Mouse (Mus musculus) frontal cortex, adult 2 months (tissue): ENCODE results near the gene Cldn24. TPM values are rescaled to one million over a fixed set of nuclear protein-coding genes. Genes with fewer than 3 reads are reported as not detected.
"Not testable (repeated sequence)": the region's sequence is repeated elsewhere in the genome, so short reads cannot be mapped to it uniquely, and the experiment has no call there.

Experiments
- DNase-seq, 2 experiments: peaks; one replicate each; pipeline ENCODE4 v3.0.0; 2022; ENCODE audit warnings: low spot score in 1 of 2; ENCODE audit errors: extremely low spot score in 1 of 2
- polyA plus RNA-seq: library from polyadenylated mRNA; depleted of rRNA; stranded (reverse); fragments of >200 nt; gene quantifications from 2 replicates; pipeline ENCODE4 v1.2.3, GENCODE M21; 2012; rRNA removed

Gene Cldn24
- polyA plus RNA-seq: not detected in 2 replicates

- no peak for DNase-seq
These were observed at the start of gene Cldn24 for GRCm38 (mm10) chr8:47821843-47822242. Gene Cldn24 (plus strand): TSS chr8:47822143.

DNA sequence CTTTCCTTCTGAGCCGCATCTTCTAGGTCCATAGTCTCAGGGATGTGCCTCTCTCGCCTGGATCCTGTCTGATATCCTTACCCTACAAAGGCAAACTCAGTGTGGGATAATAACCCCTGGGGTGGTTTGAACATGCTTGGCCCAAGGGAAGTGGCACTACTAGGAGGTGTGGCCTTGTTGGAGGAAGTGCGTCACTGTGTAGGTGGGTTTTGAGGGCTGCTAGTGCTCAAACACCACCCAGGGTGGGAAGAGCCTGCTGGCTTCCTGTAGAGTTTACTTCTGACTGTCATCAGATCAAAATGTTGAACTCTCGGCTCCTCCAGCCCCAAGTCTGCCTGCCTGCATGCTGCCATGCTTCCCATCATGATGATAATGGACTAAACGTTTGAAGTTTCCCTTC, 49.0 kb upstream of the Cldn24 start:
- DNase-seq: no peak

GRCm38 (mm10) chr8:47777415-47777814, 44.5 kb upstream of the Cldn24 start:
- DNase-seq: no peak

DNA sequence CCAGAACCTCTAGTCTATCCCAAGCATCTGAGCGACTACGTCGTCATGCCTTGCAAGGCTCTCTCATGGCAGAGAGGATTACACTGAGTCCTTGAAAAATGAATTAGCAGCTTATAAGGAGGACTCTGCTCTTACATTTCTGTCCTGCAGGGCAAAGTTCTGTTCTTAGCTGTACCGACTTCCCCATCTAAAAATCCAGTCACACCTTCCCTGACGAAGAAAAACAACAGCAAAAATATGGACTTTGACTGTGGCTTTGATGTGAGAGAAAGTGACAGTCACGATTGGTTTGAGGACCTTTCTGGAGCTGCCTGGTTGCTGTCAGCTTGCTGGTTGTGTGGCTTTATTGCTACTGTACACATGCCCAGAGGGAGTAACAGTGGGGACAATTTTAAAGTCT, 42.4 kb upstream of the Cldn24 start:
- DNase-seq: no peak

- DNase-seq: no peak
These were observed 40.1 kb upstream of the Cldn24 start for GRCm38 (mm10) chr8:47781881-47782280.

DNA sequence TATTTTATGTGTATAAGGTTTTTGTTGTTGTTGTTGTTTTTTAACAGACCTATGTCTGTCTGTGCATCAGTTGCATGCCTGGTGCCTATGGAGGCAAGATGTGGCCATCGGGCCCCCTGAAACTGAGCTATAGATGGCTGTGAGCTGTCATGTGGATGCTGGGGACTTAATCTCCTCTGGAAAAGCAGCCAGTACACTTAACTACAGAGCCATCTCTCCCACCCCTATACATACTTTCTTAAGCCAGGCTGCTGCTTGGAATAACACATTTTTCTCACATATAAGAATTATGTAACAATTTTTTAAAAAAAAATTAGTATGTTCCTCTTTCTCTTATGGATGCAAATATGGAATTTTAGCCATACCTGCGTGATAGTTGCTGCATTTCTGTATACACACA, 38.4 kb upstream of the Cldn24 start:
- DNase-seq: peak in 1 of 2 experiments; percentile 18

DNA sequence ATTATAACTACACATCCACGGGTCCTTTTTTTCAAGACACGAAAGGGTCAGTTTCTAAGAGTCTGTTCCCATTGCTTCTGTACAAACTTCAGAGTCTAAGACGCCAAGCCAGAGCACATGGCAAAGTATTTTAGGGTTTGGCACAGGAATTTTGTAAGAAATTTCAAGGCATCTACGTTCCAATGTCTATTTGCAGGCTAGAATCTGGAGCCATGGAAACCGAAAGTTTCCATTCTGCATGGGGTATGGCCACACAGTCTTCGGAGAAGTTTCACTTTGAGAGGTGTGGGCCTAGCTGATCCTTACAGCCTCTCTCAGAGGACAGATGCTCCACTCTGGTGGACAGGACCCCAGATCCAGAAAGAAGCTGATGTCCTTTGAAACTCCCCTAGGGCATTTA, 38.0 kb upstream of the Cldn24 start:
- DNase-seq: peak; percentile 47 to 77

DNA sequence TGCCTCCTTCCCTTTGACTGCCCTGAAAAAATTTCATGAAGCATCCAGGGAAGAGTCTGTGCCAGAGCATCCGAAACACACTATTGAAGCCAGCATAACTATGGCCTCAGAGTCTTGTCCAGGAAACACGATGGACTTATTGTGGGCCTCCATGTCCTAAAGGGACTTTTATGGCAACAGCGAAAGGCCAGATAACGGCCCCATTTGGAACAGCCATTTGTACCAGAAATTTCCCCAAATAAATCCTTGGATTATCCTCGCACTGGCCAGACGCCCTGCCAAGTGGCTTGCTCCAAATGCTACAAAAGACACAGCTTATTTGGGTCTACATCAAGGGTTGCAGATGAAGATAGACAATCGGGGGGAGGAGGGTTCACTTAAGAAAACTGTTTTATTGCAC, 37.5 kb upstream of the Cldn24 start:
- DNase-seq: no peak

DNA sequence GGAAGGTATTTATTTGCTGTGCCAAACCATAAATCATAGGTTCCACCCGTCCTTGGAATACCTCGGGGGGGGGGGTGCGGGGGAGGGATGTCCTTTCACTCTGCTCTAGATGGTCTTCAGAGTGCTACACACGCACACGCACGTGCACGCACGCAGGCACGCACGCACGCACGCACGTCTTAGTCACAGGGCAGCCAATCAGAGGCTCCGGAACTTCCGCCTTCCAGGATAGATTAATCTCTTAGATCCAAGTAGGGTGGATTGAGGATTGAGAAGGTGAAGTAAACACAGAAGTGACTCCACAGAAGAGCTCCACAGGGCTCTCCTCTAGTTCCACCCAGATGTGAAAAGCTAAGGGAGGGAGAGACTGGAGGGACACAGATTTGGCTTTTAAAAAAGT, 35.6 kb upstream of the Cldn24 start:
- no peak for DNase-seq

DNA sequence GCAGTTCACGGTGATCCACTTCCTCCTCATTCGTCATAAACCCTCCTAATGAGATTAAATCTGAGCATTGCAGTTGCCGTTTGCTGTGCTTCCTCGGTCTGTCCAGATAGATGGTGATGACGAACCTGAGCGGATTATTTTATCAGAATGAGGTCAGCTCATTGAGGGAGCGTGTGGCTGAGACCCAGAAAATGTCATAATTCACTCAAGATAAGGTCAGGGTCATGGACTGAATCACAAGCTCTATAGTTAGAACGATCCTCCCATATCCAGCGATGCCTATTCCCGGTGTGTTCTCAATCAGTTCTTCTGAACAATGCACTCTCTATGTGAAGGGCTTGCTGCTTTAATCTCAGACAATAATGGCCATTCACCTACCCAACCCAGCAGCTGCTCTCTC, 34.2 kb upstream of the Cldn24 start:
- no peak for DNase-seq

GRCm38 (mm10) chr8:47791986-47792385, 30.0 kb upstream of the Cldn24 start:
- no peak for DNase-seq

GRCm38 (mm10) chr8:47799438-47799837, 22.5 kb upstream of the Cldn24 start:
- DNase-seq: no peak

DNA sequence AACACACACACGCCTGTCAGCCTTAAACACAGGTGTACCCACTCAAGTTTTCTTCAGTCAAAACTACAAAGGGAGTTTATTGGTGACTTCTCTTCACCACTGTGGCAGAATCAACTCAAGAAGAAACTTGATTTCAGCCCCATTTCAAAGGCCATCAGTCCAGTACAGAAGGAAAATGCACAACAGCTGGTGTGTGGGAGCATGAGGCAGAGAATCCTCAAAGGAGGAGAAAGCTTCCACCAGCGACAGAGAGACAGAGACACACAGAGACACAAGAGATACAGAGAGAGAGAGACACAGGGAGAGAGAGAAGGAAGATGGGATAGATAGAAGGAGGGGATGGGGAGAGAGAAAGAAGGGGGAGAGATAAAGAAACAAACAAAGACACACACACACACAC, 19.6 kb upstream of the Cldn24 start:
- peak in 1 of 2 experiments; percentile 42 for DNase-seq

- no peak for DNase-seq
These were observed 17.7 kb upstream of the Cldn24 start for GRCm38 (mm10) chr8:47804262-47804661.

- DNase-seq: no peak
These were observed 11.8 kb upstream of the Cldn24 start for GRCm38 (mm10) chr8:47809970-47810665.

DNA sequence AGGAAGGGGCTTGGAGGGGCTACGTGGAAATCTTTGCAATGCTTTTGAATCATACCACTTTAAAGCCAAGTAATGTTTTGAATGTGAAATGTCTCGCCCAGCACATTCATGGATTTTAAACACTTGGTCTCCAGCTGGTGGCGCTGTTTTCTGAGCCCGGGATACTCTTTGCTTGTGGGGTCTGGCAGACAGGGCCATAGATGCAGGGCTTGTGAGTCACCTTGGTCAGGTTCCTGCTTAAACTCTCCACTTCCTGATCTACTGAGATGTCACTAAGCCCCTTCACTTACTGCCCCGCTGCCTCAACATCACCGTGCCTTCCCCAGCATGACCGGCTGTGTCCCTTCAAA, 11.3 kb upstream of the Cldn24 start:
- DNase-seq: no peak

DNA sequence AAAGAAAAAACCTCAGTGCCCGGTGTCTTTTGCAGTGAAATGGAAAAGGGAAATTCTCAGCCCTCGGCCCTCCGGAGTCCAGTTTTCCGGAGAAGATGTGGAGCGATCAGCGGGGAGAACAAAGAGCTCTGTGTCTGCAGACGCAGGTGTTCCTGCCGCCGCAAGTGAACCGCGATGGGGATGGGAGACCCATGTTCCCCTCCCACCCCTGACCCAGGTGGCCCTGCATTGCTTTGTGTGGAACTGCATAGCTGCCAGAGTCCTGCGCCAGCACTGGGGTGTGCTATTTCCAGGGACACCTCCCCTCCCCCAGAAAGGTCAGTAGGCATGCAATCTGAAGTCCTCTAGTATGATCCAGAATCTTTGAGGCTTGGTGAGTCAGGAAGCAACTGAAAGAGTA, 10.7 kb upstream of the Cldn24 start:
- DNase-seq: no peak

DNA sequence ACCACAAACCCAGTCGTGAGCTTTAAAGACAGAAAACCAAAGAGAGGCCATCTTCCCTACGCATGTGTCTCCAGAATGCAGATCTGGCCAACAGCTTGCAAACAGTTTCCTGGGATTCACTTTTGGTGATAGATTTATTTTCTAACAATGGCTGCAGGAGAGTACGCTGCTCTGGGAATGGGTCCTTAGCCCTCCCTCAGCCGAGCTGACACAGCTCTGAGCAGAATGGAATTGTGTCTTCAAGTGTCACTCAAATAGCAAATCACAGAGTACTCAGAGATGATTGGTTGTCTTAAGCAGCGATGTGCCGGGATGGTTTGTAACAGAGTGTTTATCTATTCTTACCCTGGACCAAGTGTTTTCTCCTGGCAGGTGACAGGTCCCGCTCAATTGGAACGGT, 2.9 kb upstream of the Cldn24 start:
- no peak for DNase-seq

GRCm38 (mm10) chr8:47820914-47821772, 800 bp upstream of the Cldn24 start:
- DNase-seq: no peak

DNA sequence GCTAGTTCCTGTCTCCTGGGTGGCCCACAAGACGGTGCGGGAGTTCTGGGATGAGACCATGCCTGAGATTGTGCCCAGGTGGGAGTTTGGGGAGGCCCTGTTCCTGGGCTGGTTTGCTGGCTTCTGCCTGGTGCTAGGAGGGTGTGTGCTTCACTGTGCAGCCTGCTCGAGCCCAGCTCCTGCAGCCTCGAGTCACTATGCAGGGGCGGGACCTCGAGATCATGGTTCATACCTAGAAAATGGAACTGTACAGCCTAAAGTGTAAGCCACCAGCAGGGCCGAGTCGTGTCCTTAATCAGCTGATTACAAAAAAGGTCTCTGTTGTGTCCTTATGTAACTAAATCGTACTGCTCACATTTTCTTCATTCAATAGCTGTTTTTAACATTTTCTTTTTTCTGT, 598 bp downstream of the Cldn24 start:
- not testable (repeated sequence) for DNase-seq

DNA sequence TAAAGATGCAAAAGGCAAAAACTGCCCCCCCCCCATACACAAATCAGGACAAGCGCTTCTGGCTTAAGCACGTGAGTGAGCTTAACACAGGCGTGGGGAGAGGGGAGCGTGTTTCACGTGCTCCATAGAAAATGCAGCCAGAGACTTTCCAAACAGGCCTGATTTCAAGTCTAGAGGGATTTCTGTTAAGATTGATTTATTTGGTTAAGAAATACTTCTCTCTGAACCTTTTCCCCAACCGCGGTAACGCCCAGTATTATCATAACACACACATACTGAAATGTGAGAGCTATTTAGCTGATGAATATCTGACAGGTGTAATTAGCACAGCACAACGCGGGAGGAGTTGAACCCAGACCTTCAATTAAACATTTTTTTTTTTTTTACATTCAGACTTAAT, 1.8 kb downstream of the Cldn24 start:
- DNase-seq: no peak

- DNase-seq: no peak
These were observed 2.2 kb downstream of the Cldn24 start, which contains the start of gene Cldn22 for GRCm38 (mm10) chr8:47824182-47824581. Gene Cldn22 (plus strand): TSS chr8:47824482.
